Comparison of ENCODE assay signal across 9 mouse cellular contexts in genomic region chr13:78186340-78186946, GRCm38 (mm10). TPM values are rescaled to one million over a fixed set of nuclear protein-coding genes. Genes with fewer than 3 reads are reported as not detected.
A peak's percentile ranks its signal among the peaks of the same experiment; 100 is the strongest.
DNase-seq lines count a peak whose midpoint lies in the region; ATAC-seq and TF ChIP-seq lines count a peak whose summit lies in the region.
"Had no signal": no experiment of that assay in that cellular context is flagged by ENCODE, and none has a peak within 500 bp of the region (broad histone marks: within the 10 kb centered on the region; RNA-seq: fewer than 3 reads in every experiment).

No protein-coding gene starts in this region.

- H3K9me3 ChIP-seq in forebrain, embryonic 13.5 days (replicated peaks) = no peaks in the 10 kb centered on the region
- H3K9me3 ChIP-seq in midbrain, embryonic 13.5 days = no peaks in the 10 kb centered on the region

- H3K79me2 ChIP-seq in liver, adult 2 months (ENCODE audit: control insufficient read depth, insufficient read depth, low read length) = no peaks in the 10 kb centered on the region

- WGBS in liver, adult 2 months = 28% methylated on average over 12 of the region's 12 CpGs
- 13% methylated on average over 12 of the region's 12 CpGs for WGBS in forebrain, embryonic 13.5 days
- 14% methylated on average over 12 of the region's 12 CpGs for WGBS in midbrain, embryonic 13.5 days

- TF ChIP-seq POLR2A in liver, adult 2 months (IDR thresholded peaks at IDR 0.05; ENCODE audit: extremely low read depth, insufficient read depth, low read length) = no peak

- DNase-seq in adrenal gland, postnatal 25 days = peak; percentile 37
- no peak for DNase-seq in adrenal gland, postnatal 4 days (ENCODE audit: low spot score in 2 of 2)
- DNase-seq in liver, adult 2 months (ENCODE audit: extremely low read depth, low read depth, low spot score) = peak; percentile 21
- no peak for DNase-seq in liver
- no peak for DNase-seq in thymus, postnatal 10 days (ENCODE audit: low spot score in 2 of 2)
- no peak for DNase-seq in adrenal gland, postnatal 36 days
- DNase-seq: adrenal gland, postnatal 14 days had no signal

- H3K27ac ChIP-seq in liver, adult 2 months (replicated peaks; ENCODE audit: insufficient read depth, low read depth, low read length) = no peak overlapping the region
- peak overlapping the region; percentile 97 for H3K27ac ChIP-seq in forebrain, embryonic 13.5 days
- peak overlapping the region; percentile 92 for H3K27ac ChIP-seq in midbrain, embryonic 13.5 days

- H3K4me2 ChIP-seq in forebrain, embryonic 13.5 days = peak overlapping the region; percentile 65
- peak overlapping the region; percentile 47; the same call in 1 of the 2 replicates for H3K4me2 ChIP-seq in midbrain, embryonic 13.5 days (replicated peaks)

- H3K4me1 ChIP-seq in liver, adult 2 months (ENCODE audit: control insufficient read depth, insufficient read depth, low read length) = no peaks in the 10 kb centered on the region
- peaks cover 76% of the 10 kb centered on the region for H3K4me1 ChIP-seq in forebrain, embryonic 13.5 days
- peaks cover 86% of the 10 kb centered on the region for H3K4me1 ChIP-seq in midbrain, embryonic 13.5 days (replicated peaks)

- TF ChIP-seq CTCF in liver, adult 2 months (IDR thresholded peaks at IDR 0.05; ENCODE audit: low read depth, low read length) = peak; percentile 83

- no peak overlapping the region for H3K9ac ChIP-seq in liver, adult 2 months (ENCODE audit: low read depth, low read length)
- peak overlapping the region; percentile 60 for H3K9ac ChIP-seq in forebrain, embryonic 13.5 days
- H3K9ac ChIP-seq in midbrain, embryonic 13.5 days (replicated peaks) = 0 out of 2 replicates have a peak overlapping the region, but pooled peaks have one; percentile 51

- no peak for ATAC-seq in forebrain, embryonic 13.5 days
- ATAC-seq in midbrain, embryonic 13.5 days = no peak

- H3K4me3 ChIP-seq in liver, adult 2 months (ENCODE audit: insufficient read depth, low read depth, low read length) = no peak overlapping the region
- no peak overlapping the region for H3K4me3 ChIP-seq in forebrain, embryonic 13.5 days
- H3K4me3 ChIP-seq in midbrain, embryonic 13.5 days (replicated peaks) = no peak overlapping the region

- H3K36me3 ChIP-seq in liver, adult 2 months (ENCODE audit: control insufficient read depth, insufficient read depth, low read length) = no peaks in the 10 kb centered on the region
- H3K36me3 ChIP-seq in forebrain, embryonic 13.5 days (ENCODE audit: poor library complexity, severe bottlenecking) = peaks cover 46% of the 10 kb centered on the region
- peaks cover 19% of the 10 kb centered on the region for H3K36me3 ChIP-seq in midbrain, embryonic 13.5 days

- H3K27me3 ChIP-seq in liver, adult 2 months (ENCODE audit: control insufficient read depth, insufficient read depth, low read length) = peaks cover 18% of the 10 kb centered on the region; the same call in 1 of the 2 replicates
- peaks cover 75% of the 10 kb centered on the region for H3K27me3 ChIP-seq in forebrain, embryonic 13.5 days
- H3K27me3 ChIP-seq in midbrain, embryonic 13.5 days = peaks cover 63% of the 10 kb centered on the region

RNA-seq across cellular contexts. Expression of gene Nr2f1, which starts 13.1 kb away (rescaled TPM):
- total RNA-seq in adrenal gland, postnatal 25 days (2021) = 17.5 and 28.8 TPM in 2 replicates
- total RNA-seq in adrenal gland, postnatal 4 days (2021) = 10 to 100 TPM; 29.4 to 29.5 TPM
- total RNA-seq in liver, adult 2 months (2014; rRNA removed) = 0.37 and 1.3 TPM in 2 replicates
- 0.80 and 2.2 TPM in 2 replicates for polyA plus RNA-seq in liver, adult 2 months (2012; rRNA removed)
- 94.7 and 112 TPM in 2 replicates for polyA plus RNA-seq in forebrain, embryonic 13.5 days (2015; fragmentation: Nextera tagmentation; extraction: Ambion mirVana)
- 76.9 and 83.2 TPM in 2 replicates for polyA plus RNA-seq in midbrain, embryonic 13.5 days (2015; fragmentation: Nextera tagmentation; extraction: Ambion mirVana)
- 10 to 100 TPM; 17.8 to 33.0 TPM for total RNA-seq in adrenal gland, postnatal 36 days (2021)

Comparison
In these comparisons a context has a peak if more than half of its experiments do, and no peak if none do; other contexts are left out.
1. DNase-seq: peak in adrenal gland, postnatal 25 days (single experiment) and liver, adult 2 months (single experiment); none in adrenal gland, postnatal 4 days (0 of 2), liver (single experiment), thymus, postnatal 10 days (0 of 2) and adrenal gland, postnatal 36 days (0 of 2).